Mouse (Mus musculus): ENCODE results near the gene Anapc1. TPM values are rescaled to one million over a fixed set of nuclear protein-coding genes. Genes with fewer than 3 reads are reported as not detected.

The Anapc1 gene
- polyA plus RNA-seq, 1 experiment from 2014 or later = 24.6 TPM

- no peaks in the 10 kb centered on the region for H3K27me3 ChIP-seq
- H3K4me1 ChIP-seq (replicated peaks) = 0 out of 2 replicates have a peak, but pooled peaks cover 7% of the 10 kb centered on the region
- no peak for ATAC-seq (ENCODE audit: insufficient read depth)
- no peak overlapping the region for H3K9ac ChIP-seq
- H3K36me3 ChIP-seq (replicated peaks) = no peaks in the 10 kb centered on the region
- no peaks in the 10 kb centered on the region for H3K9me3 ChIP-seq (replicated peaks)
- WGBS (ENCODE audit: insufficient replicate concordance) = 51% methylated on average over 10 of the region's 10 CpGs
- no peak overlapping the region for H3K4me2 ChIP-seq
- no peak overlapping the region for H3K4me3 ChIP-seq (replicated peaks)
- H3K27ac ChIP-seq (replicated peaks) = no peak overlapping the region
Measured at GRCm38 (mm10) chr2:128566304-128567147, 120.7 kb downstream of the Anapc1 start.

DNA sequence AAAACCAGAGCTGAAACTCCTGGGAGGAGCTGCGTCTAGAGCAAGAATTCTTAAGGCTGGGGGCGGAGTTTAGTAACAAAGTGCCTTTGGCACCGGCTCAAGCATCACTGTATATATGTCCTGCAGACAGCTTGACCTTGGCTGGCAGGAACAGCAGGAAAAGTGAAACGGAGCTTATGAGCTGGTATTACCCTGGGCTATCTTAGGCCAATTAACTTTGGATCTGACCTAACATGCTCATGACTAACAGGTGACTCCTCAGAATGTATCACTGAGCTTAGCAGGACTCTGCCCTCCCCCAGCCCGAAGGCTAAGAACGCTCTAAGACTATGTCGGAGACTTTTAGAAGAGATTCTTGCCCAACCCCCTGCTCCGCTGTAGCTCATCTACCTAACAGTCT, 121.3 kb downstream of the Anapc1 start:
- no peak overlapping the region for H3K27ac ChIP-seq (replicated peaks)
- no peak overlapping the region for H3K9ac ChIP-seq
- no peaks in the 10 kb centered on the region for H3K27me3 ChIP-seq
- 64% methylated on average over 8 of the region's 8 CpGs for WGBS (ENCODE audit: insufficient replicate concordance)
- no peak overlapping the region for H3K4me2 ChIP-seq
- H3K36me3 ChIP-seq (replicated peaks) = no peaks in the 10 kb centered on the region
- ATAC-seq (ENCODE audit: insufficient read depth) = no peak
- no peaks in the 10 kb centered on the region for H3K9me3 ChIP-seq (replicated peaks)
- H3K4me3 ChIP-seq (replicated peaks) = no peak overlapping the region
- 0 out of 2 replicates have a peak, but pooled peaks cover 7% of the 10 kb centered on the region for H3K4me1 ChIP-seq (replicated peaks)

DNA sequence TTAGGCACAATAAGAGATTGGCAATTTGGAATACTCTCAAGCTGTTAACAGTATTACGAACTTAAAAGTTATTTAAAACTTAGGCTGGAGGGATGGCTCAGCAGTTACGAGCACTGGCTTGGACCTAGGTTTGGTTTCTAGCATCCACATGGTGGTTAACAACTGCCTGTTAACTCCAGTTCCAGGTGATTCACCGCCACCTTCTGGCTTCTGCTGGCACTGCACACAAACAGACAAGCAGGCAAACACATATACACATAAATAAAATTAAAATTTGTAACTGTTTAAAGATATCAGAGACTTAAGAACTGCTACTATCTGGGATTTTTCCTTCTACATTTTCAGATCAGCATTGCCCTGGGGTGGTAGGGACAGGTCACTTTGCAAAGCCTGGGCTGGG, 123.0 kb downstream of the Anapc1 start:
- no peak overlapping the region for H3K27ac ChIP-seq (replicated peaks)
- 0 out of 2 replicates have a peak, but pooled peaks cover 7% of the 10 kb centered on the region for H3K4me1 ChIP-seq (replicated peaks)
- no peak overlapping the region for H3K9ac ChIP-seq
- H3K36me3 ChIP-seq (replicated peaks) = no peaks in the 10 kb centered on the region
- H3K4me3 ChIP-seq (replicated peaks) = no peak overlapping the region
- 69% methylated on average over 3 of the region's 3 CpGs for WGBS (ENCODE audit: insufficient replicate concordance)
- H3K9me3 ChIP-seq (replicated peaks) = no peaks in the 10 kb centered on the region
- no peak for ATAC-seq (ENCODE audit: insufficient read depth)
- no peaks in the 10 kb centered on the region for H3K27me3 ChIP-seq
- H3K4me2 ChIP-seq = no peak overlapping the region

Other genes starting within 250 kb of the Anapc1 start
- gene Spdye4c, start 96.2 kb downstream of the Anapc1 start, polyA plus RNA-seq (2015; fragmentation: Nextera tagmentation; extraction: Ambion mirVana) = not detected in 2 replicates
- gene Mertk, start 11.6 kb upstream of the Anapc1 start, polyA plus RNA-seq (2015; fragmentation: Nextera tagmentation; extraction: Ambion mirVana) = 5.3 and 5.9 TPM in 2 replicates
- gene Tmem87b, start 130.7 kb upstream of the Anapc1 start, polyA plus RNA-seq (2015; fragmentation: Nextera tagmentation; extraction: Ambion mirVana) = 8.7 and 8.8 TPM in 2 replicates
- 0.35 and 0.40 TPM in 2 replicates for gene Fbln7, start 175.6 kb upstream of the Anapc1 start, polyA plus RNA-seq (2015; fragmentation: Nextera tagmentation; extraction: Ambion mirVana)